In genomic region chr4:129555421-129555861, GRCm38 (mm10) we compare ENCODE assay signal across 7 mouse cellular contexts. TPM values are rescaled to one million over a fixed set of nuclear protein-coding genes. Genes with fewer than 3 reads are reported as not detected.
DNase-seq lines count a peak whose midpoint lies in the region; ATAC-seq and TF ChIP-seq lines count a peak whose summit lies in the region.

No protein-coding gene starts in this region.

- peak overlapping the region; percentile 93 for H3K4me2 ChIP-seq in limb, embryonic 13.5 days (replicated peaks)
- peak overlapping the region; percentile 85 for H3K4me2 ChIP-seq in midbrain, embryonic 11.5 days

- peak; percentile 87 for DNase-seq in R1 (ENCODE audit: low read depth, low spot score)
- peak; percentile 65 for DNase-seq in c-Kit-positive CD71-positive TER-119-negative erythroid progenitor cells, embryonic 14.5 days (ENCODE audit: low read depth)
- DNase-seq in induced T-regulatory cell, adult 2 months (ENCODE audit: low read depth): peak; percentile 51
- peak; percentile 93 for DNase-seq in midbrain, embryonic 11.5 days (ENCODE audit: low spot score, missing footprints)
- peak in 1 of 2 experiments; percentile 27 for DNase-seq in spleen, adult 2 months (ENCODE audit: low read depth in 1 of 2, low spot score in 2 of 2)

- H3K27me3 ChIP-seq in limb, embryonic 13.5 days: no peaks in the 10 kb centered on the region
- peaks cover 2% of the 10 kb centered on the region for H3K27me3 ChIP-seq in midbrain, embryonic 11.5 days (ENCODE audit: control insufficient read depth, insufficient read depth, low read length)
- no peaks in the 10 kb centered on the region for H3K27me3 ChIP-seq in spleen, adult 2 months (ENCODE audit: control insufficient read depth, insufficient read depth, low read length)

- 0 out of 2 replicates have a peak, but pooled peaks have one; percentile 10 for ATAC-seq in erythroid progenitor cell, adult 5-6 weeks (replicated peaks; ENCODE audit: low FRiP score, poor library complexity, severe bottlenecking)
- ATAC-seq in limb, embryonic 13.5 days (ENCODE audit: low FRiP score, low read depth): no peak
- ATAC-seq in midbrain, embryonic 11.5 days (ENCODE audit: low FRiP score): peak; percentile 44; the same call in 1 of the 2 replicates

- peaks cover 22% of the 10 kb centered on the region for H3K4me1 ChIP-seq in limb, embryonic 13.5 days
- peaks cover 10% of the 10 kb centered on the region for H3K4me1 ChIP-seq in midbrain, embryonic 11.5 days (ENCODE audit: control insufficient read depth, insufficient read depth, low read length)
- H3K4me1 ChIP-seq in spleen, adult 2 months (ENCODE audit: control insufficient read depth, insufficient read depth, insufficient read length): peaks cover 24% of the 10 kb centered on the region; the same call in 1 of the 2 replicates

- H3K27ac ChIP-seq in limb, embryonic 13.5 days: 0 out of 2 replicates have a peak overlapping the region, but pooled peaks have one; percentile 77
- H3K27ac ChIP-seq in midbrain, embryonic 11.5 days (ENCODE audit: low read depth, low read length): no peak overlapping the region
- no peak overlapping the region for H3K27ac ChIP-seq in spleen, adult 2 months (ENCODE audit: insufficient read depth, low read length)

- TF ChIP-seq CTCF in spleen, adult 2 months (IDR thresholded peaks at IDR 0.05; ENCODE audit: extremely low read depth, insufficient read depth, insufficient read length, insufficient replicate concordance): peak; percentile 37; the same call in 1 of the 2 replicates

- TF ChIP-seq POLR2A in spleen, adult 2 months (IDR thresholded peaks at IDR 0.05; ENCODE audit: low read depth, low read length): no peak

- 4% methylated on average over 16 of the region's 16 CpGs for WGBS in limb, embryonic 13.5 days
- 2% methylated on average over 16 of the region's 16 CpGs for WGBS in midbrain, embryonic 11.5 days
- WGBS in spleen, adult 2 months: 33% methylated on average over 16 of the region's 16 CpGs

- no peaks in the 10 kb centered on the region for H3K9me3 ChIP-seq in limb, embryonic 13.5 days
- H3K9me3 ChIP-seq in midbrain, embryonic 11.5 days (ENCODE audit: control insufficient read depth, low read length): no peaks in the 10 kb centered on the region

- peak overlapping the region; percentile 61 for H3K4me3 ChIP-seq in limb, embryonic 13.5 days
- H3K4me3 ChIP-seq in midbrain, embryonic 11.5 days (ENCODE audit: low read depth, low read length): peak overlapping the region; percentile 41
- H3K4me3 ChIP-seq in spleen, adult 2 months (ENCODE audit: extremely low read depth, insufficient read depth, insufficient read length): peak overlapping the region; percentile 69; the same call in 1 of the 2 replicates

- peak overlapping the region; percentile 71 for H3K9ac ChIP-seq in limb, embryonic 13.5 days
- H3K9ac ChIP-seq in midbrain, embryonic 11.5 days (ENCODE audit: low read length): peak overlapping the region; percentile 60

- no peaks in the 10 kb centered on the region for H3K36me3 ChIP-seq in limb, embryonic 13.5 days
- H3K36me3 ChIP-seq in midbrain, embryonic 11.5 days (ENCODE audit: control insufficient read depth, insufficient read depth, low read length): no peaks in the 10 kb centered on the region
- 0 out of 2 replicates have a peak, but pooled peaks cover 1% of the 10 kb centered on the region for H3K36me3 ChIP-seq in spleen, adult 2 months (ENCODE audit: control insufficient read depth, insufficient read depth, low read length)

RNA-seq across cellular contexts. Expression of gene Hdac1, which starts 12.9 kb away (rescaled TPM):
- 100 and 125 TPM in 2 replicates for total RNA-seq in erythroid progenitor cell, adult 5-6 weeks (2015; ENCODE audit: low replicate concordance)
- 102 and 111 TPM in 2 replicates for total RNA-seq in erythroid progenitor cell, adult 5-6 weeks (2017; ENCODE audit: low replicate concordance)
- polyA plus RNA-seq in limb, embryonic 13.5 days (2015; fragmentation: Nextera tagmentation; extraction: Ambion mirVana): 244 and 251 TPM in 2 replicates
- polyA plus RNA-seq in midbrain, embryonic 11.5 days (2014; fragmentation: Nextera tagmentation; extraction: Ambion mirVana): 225 and 234 TPM in 2 replicates
- 55.1 and 69.0 TPM in 2 replicates for polyA plus RNA-seq in spleen, adult 2 months (2012; rRNA removed)

RNA-seq across cellular contexts. Expression of gene Lck, which starts 18.0 kb away (rescaled TPM):
- total RNA-seq in erythroid progenitor cell, adult 5-6 weeks (2015; ENCODE audit: low replicate concordance): 8.0 and 23.1 TPM in 2 replicates
- 8.5 and 10.1 TPM in 2 replicates for total RNA-seq in erythroid progenitor cell, adult 5-6 weeks (2017; ENCODE audit: low replicate concordance)
- polyA plus RNA-seq in limb, embryonic 13.5 days (2015; fragmentation: Nextera tagmentation; extraction: Ambion mirVana): 11.1 and 12.1 TPM in 2 replicates
- 4.5 and 5.3 TPM in 2 replicates for polyA plus RNA-seq in midbrain, embryonic 11.5 days (2014; fragmentation: Nextera tagmentation; extraction: Ambion mirVana)
- polyA plus RNA-seq in spleen, adult 2 months (2012; rRNA removed): 109 and 117 TPM in 2 replicates

RNA-seq across cellular contexts. Expression of gene Fam167b, which starts 22.9 kb away (rescaled TPM):
- total RNA-seq in erythroid progenitor cell, adult 5-6 weeks (2015; ENCODE audit: low replicate concordance): not detected in 2 replicates
- not detected in 2 replicates for total RNA-seq in erythroid progenitor cell, adult 5-6 weeks (2017; ENCODE audit: low replicate concordance)
- 4.5 and 5.1 TPM in 2 replicates for polyA plus RNA-seq in limb, embryonic 13.5 days (2015; fragmentation: Nextera tagmentation; extraction: Ambion mirVana)
- polyA plus RNA-seq in midbrain, embryonic 11.5 days (2014; fragmentation: Nextera tagmentation; extraction: Ambion mirVana): 0.19 and 0.46 TPM in 2 replicates
- polyA plus RNA-seq in spleen, adult 2 months (2012; rRNA removed): 10.9 and 17.2 TPM in 2 replicates

RNA-seq across cellular contexts. Expression of gene Marcksl1, which starts 42.1 kb away (rescaled TPM):
- total RNA-seq in erythroid progenitor cell, adult 5-6 weeks (2015; ENCODE audit: low replicate concordance): 13.8 and 16.9 TPM in 2 replicates
- 4.4 and 10.6 TPM in 2 replicates for total RNA-seq in erythroid progenitor cell, adult 5-6 weeks (2017; ENCODE audit: low replicate concordance)
- 957 and 1,008 TPM in 2 replicates for polyA plus RNA-seq in limb, embryonic 13.5 days (2015; fragmentation: Nextera tagmentation; extraction: Ambion mirVana)
- polyA plus RNA-seq in midbrain, embryonic 11.5 days (2014; fragmentation: Nextera tagmentation; extraction: Ambion mirVana): 1,816 and 1,974 TPM in 2 replicates
- polyA plus RNA-seq in spleen, adult 2 months (2012; rRNA removed): 44.0 and 55.7 TPM in 2 replicates

RNA-seq across cellular contexts. Expression of gene Eif3i, which starts 45.0 kb away (rescaled TPM):
- total RNA-seq in erythroid progenitor cell, adult 5-6 weeks (2015; ENCODE audit: low replicate concordance): 79.6 and 96.9 TPM in 2 replicates
- total RNA-seq in erythroid progenitor cell, adult 5-6 weeks (2017; ENCODE audit: low replicate concordance): 59.7 and 69.6 TPM in 2 replicates
- polyA plus RNA-seq in limb, embryonic 13.5 days (2015; fragmentation: Nextera tagmentation; extraction: Ambion mirVana): 285 and 288 TPM in 2 replicates
- 251 and 259 TPM in 2 replicates for polyA plus RNA-seq in midbrain, embryonic 11.5 days (2014; fragmentation: Nextera tagmentation; extraction: Ambion mirVana)
- polyA plus RNA-seq in spleen, adult 2 months (2012; rRNA removed): 185 and 203 TPM in 2 replicates
